In genomic region chr17:35165451-35166155, GRCm38 (mm10) we compare ENCODE assay signal across 8 mouse cellular contexts. TPM values are rescaled to one million over a fixed set of nuclear protein-coding genes. Genes with fewer than 3 reads are reported as not detected.
A peak's percentile ranks its signal among the peaks of the same experiment; 100 is the strongest.
DNase-seq lines count a peak whose midpoint lies in the region; ATAC-seq lines count a peak whose summit lies in the region.

No protein-coding gene starts in this region.

- 24% methylated on average over 12 of the region's 12 CpGs for WGBS in heart, embryonic 11.5 days (ENCODE audit: insufficient replicate concordance)
- 26% methylated on average over 12 of the region's 12 CpGs for WGBS in forebrain, embryonic 10.5 days
- WGBS in liver, embryonic 15.5 days (ENCODE audit: insufficient replicate concordance): 27% methylated on average over 12 of the region's 12 CpGs

- peak overlapping the region; percentile 96 for H3K27ac ChIP-seq in heart, embryonic 11.5 days (ENCODE audit: low read depth, low read length)
- peak overlapping the region; percentile 99 for H3K27ac ChIP-seq in forebrain, embryonic 10.5 days
- peak overlapping the region; percentile 95 for H3K27ac ChIP-seq in liver, embryonic 15.5 days (replicated peaks)

- peaks cover 14% of the 10 kb centered on the region for H3K4me1 ChIP-seq in heart, embryonic 11.5 days (ENCODE audit: control insufficient read depth, insufficient read depth, low read length)
- H3K4me1 ChIP-seq in forebrain, embryonic 10.5 days: peaks cover 38% of the 10 kb centered on the region
- peaks cover 38% of the 10 kb centered on the region for H3K4me1 ChIP-seq in liver, embryonic 15.5 days (replicated peaks)

- no peaks in the 10 kb centered on the region for H3K9me3 ChIP-seq in heart, embryonic 11.5 days (replicated peaks; ENCODE audit: control insufficient read depth, low read length)
- no peaks in the 10 kb centered on the region for H3K9me3 ChIP-seq in forebrain, embryonic 10.5 days
- no peaks in the 10 kb centered on the region for H3K9me3 ChIP-seq in liver, embryonic 15.5 days (replicated peaks)

- H3K4me2 ChIP-seq in heart, embryonic 11.5 days: peak overlapping the region; percentile 72
- H3K4me2 ChIP-seq in liver, embryonic 15.5 days: peak overlapping the region; percentile 79

- ATAC-seq in heart, embryonic 11.5 days (replicated peaks; ENCODE audit: insufficient number of reproducible peaks, low FRiP score, low TSS enrichment): peak; percentile 83; the same call in 1 of the 2 replicates
- peak; percentile 80 for ATAC-seq in liver, embryonic 15.5 days (ENCODE audit: insufficient read depth)
- ATAC-seq in erythroid progenitor cell, adult 5-6 weeks (replicated peaks; ENCODE audit: low FRiP score, poor library complexity, severe bottlenecking): no peak

- H3K27me3 ChIP-seq in heart, embryonic 11.5 days (ENCODE audit: control insufficient read depth, insufficient read depth, low read length): no peaks in the 10 kb centered on the region
- no peaks in the 10 kb centered on the region for H3K27me3 ChIP-seq in forebrain, embryonic 10.5 days (ENCODE audit: poor library complexity, severe bottlenecking)
- H3K27me3 ChIP-seq in liver, embryonic 15.5 days: no peaks in the 10 kb centered on the region

- H3K36me3 ChIP-seq in heart, embryonic 11.5 days (ENCODE audit: control insufficient read depth, insufficient read depth, low read length): peaks cover 14% of the 10 kb centered on the region
- peaks cover 28% of the 10 kb centered on the region for H3K36me3 ChIP-seq in forebrain, embryonic 10.5 days (replicated peaks)
- peaks cover 23% of the 10 kb centered on the region for H3K36me3 ChIP-seq in liver, embryonic 15.5 days (replicated peaks)

- H3K4me3 ChIP-seq in heart, embryonic 11.5 days (ENCODE audit: low read depth, low read length): peak overlapping the region; percentile 94
- peak overlapping the region; percentile 99 for H3K4me3 ChIP-seq in forebrain, embryonic 10.5 days
- H3K4me3 ChIP-seq in liver, embryonic 15.5 days (replicated peaks): peak overlapping the region; percentile 100

- DNase-seq in heart, postnatal 25 days (ENCODE audit: low spot score): no peak
- peak; percentile 25 for DNase-seq in CD4-positive, CD25-positive, alpha-beta regulatory T cell, adult 2 months (ENCODE audit: low read depth, low spot score)
- DNase-seq in forebrain, embryonic 10.5 days (ENCODE audit: extremely low spot score, low spot score): no peak
- no peak for DNase-seq in layer of hippocampus, adult 18-20 months (ENCODE audit: low spot score in 2 of 2)
- DNase-seq in gastrocnemius, postnatal 4 days (ENCODE audit: low spot score in 2 of 2): no peak

- intact Hi-C loops in heart, postnatal 25 days (cut with DNase I): loop anchor here (10.0 kb wide), 1 partner anchor 961 kb away; the partner anchor contains the start of gene Tap2

- peak overlapping the region; percentile 64 for H3K9ac ChIP-seq in heart, embryonic 11.5 days (ENCODE audit: low read depth, low read length)
- H3K9ac ChIP-seq in liver, embryonic 15.5 days: peak overlapping the region; percentile 9; the same call in 1 of the 2 replicates

RNA-seq across cellular contexts. Expression of gene Prrc2a, which starts 0.9 kb away (rescaled TPM):
- 128 and 163 TPM in 2 replicates for polyA plus RNA-seq in heart, embryonic 11.5 days (2014; fragmentation: Nextera tagmentation; extraction: Ambion mirVana)
- total RNA-seq in heart, postnatal 25 days (2021): 100 to 1,000 TPM; 135 to 143 TPM
- polyA plus RNA-seq in forebrain, embryonic 10.5 days (2016; fragmentation: Nextera tagmentation; extraction: Ambion mirVana): 195 and 200 TPM in 2 replicates
- 46.9 and 52.2 TPM in 2 replicates for polyA plus RNA-seq in liver, embryonic 15.5 days (2015; fragmentation: Nextera tagmentation; extraction: Ambion mirVana)
- total RNA-seq in layer of hippocampus, adult 18-20 months (2021): 100 to 1,000 TPM; 317 to 343 TPM
- total RNA-seq in gastrocnemius, postnatal 4 days (2021): 100 to 1,000 TPM; 183 to 193 TPM
- total RNA-seq in erythroid progenitor cell, adult 5-6 weeks (2015; ENCODE audit: low replicate concordance): 227 and 234 TPM in 2 replicates
- 42.0 and 64.3 TPM in 2 replicates for total RNA-seq in erythroid progenitor cell, adult 5-6 weeks (2017; ENCODE audit: low replicate concordance)

RNA-seq across cellular contexts. Expression of gene Aif1, which starts 10.3 kb away (rescaled TPM):
- polyA plus RNA-seq in heart, embryonic 11.5 days (2014; fragmentation: Nextera tagmentation; extraction: Ambion mirVana): 2.7 and 4.2 TPM in 2 replicates
- 1 to 10 TPM; 2.3 to 3.5 TPM for total RNA-seq in heart, postnatal 25 days (2021)
- 3.3 and 3.9 TPM in 2 replicates for polyA plus RNA-seq in forebrain, embryonic 10.5 days (2016; fragmentation: Nextera tagmentation; extraction: Ambion mirVana)
- 20.5 and 22.2 TPM in 2 replicates for polyA plus RNA-seq in liver, embryonic 15.5 days (2015; fragmentation: Nextera tagmentation; extraction: Ambion mirVana)
- total RNA-seq in layer of hippocampus, adult 18-20 months (2021): 10 to 100 TPM in 1 of 2 experiments, 1 to 10 TPM in 1; 9.4 to 13.0 TPM
- 1 to 10 TPM; 6.0 to 6.3 TPM for total RNA-seq in gastrocnemius, postnatal 4 days (2021)
- 14.1 and 28.1 TPM in 2 replicates for total RNA-seq in erythroid progenitor cell, adult 5-6 weeks (2015; ENCODE audit: low replicate concordance)
- total RNA-seq in erythroid progenitor cell, adult 5-6 weeks (2017; ENCODE audit: low replicate concordance): 3.3 and 32.3 TPM in 2 replicates

RNA-seq across cellular contexts. Expression of gene Lst1, which starts 22.6 kb away (rescaled TPM):
- polyA plus RNA-seq in heart, embryonic 11.5 days (2014; fragmentation: Nextera tagmentation; extraction: Ambion mirVana): 4.9 and 5.0 TPM in 2 replicates
- 1 to 10 TPM; 2.7 to 5.3 TPM for total RNA-seq in heart, postnatal 25 days (2021)
- polyA plus RNA-seq in forebrain, embryonic 10.5 days (2016; fragmentation: Nextera tagmentation; extraction: Ambion mirVana): 3.3 and 4.7 TPM in 2 replicates
- 40.1 and 40.2 TPM in 2 replicates for polyA plus RNA-seq in liver, embryonic 15.5 days (2015; fragmentation: Nextera tagmentation; extraction: Ambion mirVana)
- total RNA-seq in layer of hippocampus, adult 18-20 months (2021): 1 to 10 TPM; 5.5 to 6.7 TPM
- 10 to 100 TPM in 1 of 2 experiments, 1 to 10 TPM in 1; 7.7 to 11.1 TPM for total RNA-seq in gastrocnemius, postnatal 4 days (2021)
- total RNA-seq in erythroid progenitor cell, adult 5-6 weeks (2015; ENCODE audit: low replicate concordance): 34.2 and 66.2 TPM in 2 replicates
- total RNA-seq in erythroid progenitor cell, adult 5-6 weeks (2017; ENCODE audit: low replicate concordance): 48.4 and 53.5 TPM in 2 replicates

RNA-seq across cellular contexts. Expression of gene Ltb, which starts 28.6 kb away (rescaled TPM):
- 0.42 TPM in 1 of 2 replicates, not detected in the other for polyA plus RNA-seq in heart, embryonic 11.5 days (2014; fragmentation: Nextera tagmentation; extraction: Ambion mirVana)
- 1 to 10 TPM; 1.4 to 1.8 TPM for total RNA-seq in heart, postnatal 25 days (2021)
- 0.16 and 0.32 TPM in 2 replicates for polyA plus RNA-seq in forebrain, embryonic 10.5 days (2016; fragmentation: Nextera tagmentation; extraction: Ambion mirVana)
- 1.2 and 2.0 TPM in 2 replicates for polyA plus RNA-seq in liver, embryonic 15.5 days (2015; fragmentation: Nextera tagmentation; extraction: Ambion mirVana)
- total RNA-seq in layer of hippocampus, adult 18-20 months (2021): under 1 TPM; 0.41 to 0.64 TPM
- under 1 TPM; 0.74 to 0.78 TPM for total RNA-seq in gastrocnemius, postnatal 4 days (2021)
- total RNA-seq in erythroid progenitor cell, adult 5-6 weeks (2015; ENCODE audit: low replicate concordance): 1.8 and 8.0 TPM in 2 replicates
- total RNA-seq in erythroid progenitor cell, adult 5-6 weeks (2017; ENCODE audit: low replicate concordance): 0.30 and 10.0 TPM in 2 replicates

RNA-seq across cellular contexts. Expression of gene Bag6, which starts 30.6 kb away (rescaled TPM):
- polyA plus RNA-seq in heart, embryonic 11.5 days (2014; fragmentation: Nextera tagmentation; extraction: Ambion mirVana): 72.5 and 77.4 TPM in 2 replicates
- total RNA-seq in heart, postnatal 25 days (2021): 100 to 1,000 TPM; 222 to 232 TPM
- polyA plus RNA-seq in forebrain, embryonic 10.5 days (2016; fragmentation: Nextera tagmentation; extraction: Ambion mirVana): 65.9 and 69.0 TPM in 2 replicates
- polyA plus RNA-seq in liver, embryonic 15.5 days (2015; fragmentation: Nextera tagmentation; extraction: Ambion mirVana): 19.3 and 20.0 TPM in 2 replicates
- 100 to 1,000 TPM; 323 to 339 TPM for total RNA-seq in layer of hippocampus, adult 18-20 months (2021)
- 100 to 1,000 TPM; 265 to 276 TPM for total RNA-seq in gastrocnemius, postnatal 4 days (2021)
- 70.6 and 96.0 TPM in 2 replicates for total RNA-seq in erythroid progenitor cell, adult 5-6 weeks (2015; ENCODE audit: low replicate concordance)
- 54.5 and 81.8 TPM in 2 replicates for total RNA-seq in erythroid progenitor cell, adult 5-6 weeks (2017; ENCODE audit: low replicate concordance)
